Mouse (Mus musculus) midbrain, postnatal 0 days (tissue): ENCODE results near the gene Ube2n. TPM values are rescaled to one million over a fixed set of nuclear protein-coding genes. Genes with fewer than 3 reads are reported as not detected.
A peak's percentile ranks its signal among the peaks of the same experiment; 100 is the strongest.

Experiments
- ATAC-seq: fragments of 200-750 bp; cut with Nextera tagmentation; 2 replicates; pipeline ENCODE4 v1.8.0; 2017; ENCODE audit warnings: moderate number of reproducible peaks, mild to moderate bottlenecking, moderate TSS enrichment, moderate library complexity; ENCODE audit not compliant: low FRiP score
- DNase-seq: peaks from one replicate; pipeline ENCODE4 v3.0.0-alpha.2; 2015; ENCODE audit warnings: low spot score
- H3K27ac ChIP-seq: fragments of 300-500 bp; sonication (generic); 2 replicates; pipeline ENCODE4 v1.5.1; 2014; ENCODE audit warnings: low read depth, mild to moderate bottlenecking, low read length, mixed read lengths
- H3K27me3 ChIP-seq: fragments of 300-500 bp; sonication (generic); 2 replicates; pipeline ENCODE4 v1.6.1; 2014; ENCODE audit warnings: low read length, control low read depth, mixed read lengths; ENCODE audit not compliant: insufficient read depth
- H3K36me3 ChIP-seq: fragments of 300-500 bp; sonication (generic); 2 replicates; pipeline ENCODE4 v1.6.1; 2014; ENCODE audit warnings: low read length, control low read depth, mixed read lengths; ENCODE audit not compliant: insufficient read depth
- H3K4me1 ChIP-seq: fragments of 300-500 bp; sonication (generic); 2 replicates; pipeline ENCODE4 v1.6.1; 2014; ENCODE audit warnings: mild to moderate bottlenecking, control low read depth, antibody characterized with exemption, low read length, mixed read lengths; ENCODE audit not compliant: insufficient read depth
- H3K4me2 ChIP-seq: fragments of 300-500 bp; sonication (generic); 2 replicates; pipeline ENCODE4 v1.6.1; 2014; ENCODE audit warnings: low read depth, mild to moderate bottlenecking, low read length, mixed read lengths; ENCODE audit not compliant: poor library complexity, severe bottlenecking
- H3K4me3 ChIP-seq: fragments of 300-500 bp; sonication (generic); 2 replicates; pipeline ENCODE4 v1.5.1; 2014; ENCODE audit warnings: low read depth, mild to moderate bottlenecking, low read length, moderate library complexity
- H3K9ac ChIP-seq: fragments of 300-500 bp; sonication (generic); replicated peaks from 2 replicates; pipeline ENCODE4 v1.6.1; 2014; ENCODE audit warnings: mild to moderate bottlenecking, low read length, moderate library complexity, mixed read lengths; ENCODE audit not compliant: poor library complexity, severe bottlenecking
- H3K9me3 ChIP-seq: fragments of 300-500 bp; sonication (generic); 2 replicates; pipeline ENCODE4 v1.6.1; 2016; ENCODE audit warnings: low read length, control low read depth
- CTCF ChIP-seq: IDR thresholded peaks from 2 replicates; pipeline ENCODE4 v1.5.1; 2016; ENCODE audit warnings: antibody characterized with exemption, mild to moderate bottlenecking
- WGBS: fragments of 180-500 bp; shearing (Covaris S2); extraction: QIAGEN DNeasy Blood & Tissue Kit; methylation state at CpG from one replicate; pipeline ENCODE4 v1.1.7; 2014; 5-methylcytosine and 5-hydroxymethylcytosine counted together
- polyA plus RNA-seq: library from polyadenylated mRNA; unstranded; fragments of >200 nt; fragmentation: Nextera tagmentation; extraction: Ambion mirVana; gene quantifications from 2 replicates; pipeline ENCODE4 v1.2.1, GENCODE M21; 2015
- total RNA-seq: library from RNA; depleted of rRNA; stranded (reverse); fragments of >200 nt; gene quantifications from 2 replicates; pipeline ENCODE4 v1.2.3, GENCODE M21; 2014

Ube2n gene
- total and polyA plus RNA-seq, 2 experiments from 2014 or later = 230 to 322 TPM

- Histone ChIP-seq H3K9me3 (no peaks in the 10 kb centered on the region), H3K9ac (peak overlapping the region; percentile 83), H3K4me3 (peak overlapping the region; percentile 95), H3K36me3 (no peaks in the 10 kb centered on the region), H3K4me1 (peaks cover 9% of the 10 kb centered on the region; the same call in 1 of the 2 replicates), H3K27ac (peak overlapping the region; percentile 77), H3K4me2 (peak overlapping the region; percentile 82), H3K27me3 (no peaks in the 10 kb centered on the region)
- peak; percentile 72 for DNase-seq
- WGBS = under 1% methylated on average over 65 of the region's 65 CpGs
- TF ChIP-seq CTCF = peak; percentile 11; the same call in 1 of the 2 replicates
- ATAC-seq = no peak; the same call in 1 of the 2 replicates
Measured at GRCm38 (mm10) chr10:95562859-95563841, 48.2 kb downstream of the Ube2n start.

- no peak for TF ChIP-seq CTCF
- Histone ChIP-seq H3K4me1 (peaks cover 9% of the 10 kb centered on the region; the same call in 1 of the 2 replicates), H3K4me3 (peak within 1 kb of the TSS; percentile 95), H3K36me3 (no peaks in the 10 kb centered on the region), H3K4me2 (peak within 1 kb of the TSS; percentile 82), H3K27ac (peak within 1 kb of the TSS; percentile 77), H3K9ac (peak within 1 kb of the TSS; percentile 83), H3K27me3 (no peaks in the 10 kb centered on the region), H3K9me3 (no peaks in the 10 kb centered on the region)
- DNase-seq (peak; percentile 95), ATAC-seq (peak; percentile 94)
- 3% methylated on average over 31 of the region's 97 CpGs for WGBS
Measured at GRCm38 (mm10) chr10:95563851-95564845, 49.2 kb downstream of the Ube2n start, which contains the start of gene Nudt4. TSS of gene Nudt4 (minus strand) at chr10:95564146.

- H3K4me2 ChIP-seq = no peak overlapping the region
- peaks cover 9% of the 10 kb centered on the region; the same call in 1 of the 2 replicates for H3K4me1 ChIP-seq
- DNase-seq (no peak), ATAC-seq (no peak)
- no peak overlapping the region for H3K27ac ChIP-seq
- H3K36me3 ChIP-seq = no peaks in the 10 kb centered on the region
- no peak overlapping the region for H3K9ac ChIP-seq
- H3K4me3 ChIP-seq = no peak overlapping the region
- TF ChIP-seq CTCF = no peak
- H3K27me3 ChIP-seq = no peaks in the 10 kb centered on the region
- 41% methylated on average over 14 of the region's 14 CpGs for WGBS
- H3K9me3 ChIP-seq = no peaks in the 10 kb centered on the region
Measured at GRCm38 (mm10) chr10:95565156-95565854, 50.4 kb downstream of the Ube2n start.

- DNase-seq (no peak), ATAC-seq (no peak)
- TF ChIP-seq CTCF = no peak
- no peak overlapping the region for H3K4me3 ChIP-seq
- no peaks in the 10 kb centered on the region for H3K36me3 ChIP-seq
- H3K4me1 ChIP-seq = peaks cover 4% of the 10 kb centered on the region; the same call in 1 of the 2 replicates
- H3K27ac ChIP-seq = no peak overlapping the region
- no peaks in the 10 kb centered on the region for H3K27me3 ChIP-seq
- H3K9me3 ChIP-seq = no peaks in the 10 kb centered on the region
- no peak overlapping the region for H3K9ac ChIP-seq
- no peak overlapping the region for H3K4me2 ChIP-seq
- WGBS = 95% methylated on average over 3 of the region's 3 CpGs
Measured at GRCm38 (mm10) chr10:95566786-95567185, 51.8 kb downstream of the Ube2n start.

- peaks cover under 1% of the 10 kb centered on the region; the same call in 1 of the 2 replicates for H3K4me1 ChIP-seq
- H3K4me2 ChIP-seq = no peak overlapping the region
- no peak overlapping the region for H3K27ac ChIP-seq
- ATAC-seq (no peak), DNase-seq (no peak)
- no peak overlapping the region for H3K4me3 ChIP-seq
- H3K9me3 ChIP-seq = no peaks in the 10 kb centered on the region
- WGBS = 64% methylated on average over 5 of the region's 5 CpGs
- H3K36me3 ChIP-seq = no peaks in the 10 kb centered on the region
- no peaks in the 10 kb centered on the region for H3K27me3 ChIP-seq
- no peak for TF ChIP-seq CTCF
- H3K9ac ChIP-seq = no peak overlapping the region
Measured at GRCm38 (mm10) chr10:95567550-95567949, 52.6 kb downstream of the Ube2n start.
